Mouse (Mus musculus): ENCODE results near the gene Psmd8.

DNA sequence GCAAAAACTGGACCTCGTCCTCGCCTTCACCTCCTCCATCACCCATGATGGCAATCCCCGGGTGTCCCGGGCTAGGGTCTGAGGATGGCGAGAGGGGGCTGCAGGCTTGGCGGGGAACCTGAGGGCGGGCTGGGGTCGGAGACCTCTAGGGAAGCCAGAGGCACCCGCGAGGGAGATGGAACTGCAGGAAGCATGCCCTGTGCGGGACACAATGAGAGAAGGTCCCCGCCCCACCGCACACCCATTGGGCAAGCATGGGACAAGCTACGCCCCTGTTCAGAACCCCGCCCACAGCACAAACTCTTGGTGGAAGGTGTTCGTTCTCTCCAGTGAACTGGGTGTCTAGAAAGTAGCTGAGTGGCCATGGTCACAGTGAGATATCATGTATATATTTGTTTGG, 55.5 kb downstream of the Psmd8 start, which contains the start of gene Ryr1:
- TF ChIP-seq POLR2A (IDR thresholded peaks at IDR 0.05; ENCODE audit: control insufficient read depth, extremely low read depth, insufficient read depth, low read length, poor library complexity) (no peak), CTCF (IDR thresholded peaks at IDR 0.05; ENCODE audit: borderline replicate concordance, control insufficient read depth, extremely low read depth, insufficient read depth, low read length, poor library complexity) (no peak)

Measured in thymus, adult 2 months (tissue).